Mouse (Mus musculus) midbrain, embryonic 13.5 days (tissue): Measurements from ENCODE around the gene Sgca. TPM values are rescaled to one million over a fixed set of nuclear protein-coding genes. Genes with fewer than 3 reads are reported as not detected.

ENCODE experiments used
- ATAC-seq: fragments of 200-750 bp; cut with Nextera tagmentation; 2 replicates; pipeline ENCODE4 v1.8.0; 2017; ENCODE audit warnings: mild to moderate bottlenecking, moderate TSS enrichment, moderate library complexity
- H3K27ac ChIP-seq: fragments of 300-500 bp; sonication (generic); 2 replicates; pipeline ENCODE4 v1.5.1; 2015; ENCODE audit warnings: inconsistent platforms, mild to moderate bottlenecking, moderate library complexity
- H3K27me3 ChIP-seq: fragments of 300-500 bp; sonication (generic); 2 replicates; pipeline ENCODE4 v1.6.1; 2015; ENCODE audit warnings: mild to moderate bottlenecking, inconsistent platforms
- H3K36me3 ChIP-seq: fragments of 300-500 bp; sonication (generic); 2 replicates; pipeline ENCODE4 v1.6.1; 2015; ENCODE audit warnings: mild to moderate bottlenecking, inconsistent platforms
- H3K4me1 ChIP-seq: fragments of 300-500 bp; sonication (generic); replicated peaks from 2 replicates; pipeline ENCODE4 v1.6.1; 2015; ENCODE audit warnings: inconsistent platforms
- H3K4me2 ChIP-seq: fragments of 300-500 bp; sonication (generic); replicated peaks from 2 replicates; pipeline ENCODE4 v1.6.1; 2015; ENCODE audit warnings: moderate library complexity, mild to moderate bottlenecking, inconsistent platforms
- H3K4me3 ChIP-seq: fragments of 300-500 bp; sonication (generic); replicated peaks from 2 replicates; pipeline ENCODE4 v1.5.1; 2015; ENCODE audit warnings: mild to moderate bottlenecking, inconsistent platforms
- H3K9ac ChIP-seq: fragments of 300-500 bp; sonication (generic); replicated peaks from 2 replicates; pipeline ENCODE4 v1.6.1; 2015; ENCODE audit warnings: mild to moderate bottlenecking, inconsistent platforms
- H3K9me3 ChIP-seq: fragments of 300-500 bp; sonication (generic); 2 replicates; pipeline ENCODE4 v1.6.1; 2016; ENCODE audit warnings: mild to moderate bottlenecking, inconsistent platforms
- WGBS: fragments of 180-500 bp; shearing (Covaris S2); methylation state at CpG from one replicate; pipeline ENCODE4 v1.1.7; 2015; 5-methylcytosine and 5-hydroxymethylcytosine counted together
- polyA plus RNA-seq: library from polyadenylated mRNA; unstranded; fragments of >200 nt; fragmentation: Nextera tagmentation; extraction: Ambion mirVana; gene quantifications from 2 replicates; pipeline ENCODE4 v1.2.1, GENCODE M21; 2015

Gene Sgca
- polyA plus RNA-seq, 1 experiment from 2014 or later, result 0.17 TPM

- H3K27me3 ChIP-seq, result no peaks in the 10 kb centered on the region
- peak within 1 kb of the TSS; percentile 99 for H3K4me2 ChIP-seq
- peaks cover 62% of the 10 kb centered on the region for H3K4me1 ChIP-seq
- WGBS, result 0% methylated on average over 52 of the region's 69 CpGs
- peak; percentile 86 for ATAC-seq
- H3K4me3 ChIP-seq, result peak within 1 kb of the TSS; percentile 87
- H3K9ac ChIP-seq, result peak within 1 kb of the TSS; percentile 98
- no peaks in the 10 kb centered on the region for H3K9me3 ChIP-seq
- H3K36me3 ChIP-seq, result peaks cover 14% of the 10 kb centered on the region; the same call in 1 of the 2 replicates
- peak within 1 kb of the TSS; percentile 95 for H3K27ac ChIP-seq
Measured at GRCm38 (mm10) chr11:94990749-94991577, 14.8 kb upstream of the Sgca start, which contains the start of gene Ppp1r9b. Gene Ppp1r9b, plus strand, starts transcription at chr11:94991035.

GRCm38 (mm10) chr11:94990102-94990748 is 14.1 kb upstream of the Sgca start:
- Histone ChIP-seq H3K4me3 (peak overlapping the region; percentile 87), H3K9me3 (no peaks in the 10 kb centered on the region), H3K9ac (peak overlapping the region; percentile 98), H3K36me3 (0 out of 2 replicates have a peak, but pooled peaks cover 7% of the 10 kb centered on the region), H3K4me1 (peaks cover 55% of the 10 kb centered on the region), H3K27ac (peak overlapping the region; percentile 95), H3K4me2 (peak overlapping the region; percentile 99), H3K27me3 (no peaks in the 10 kb centered on the region)
- WGBS, result 41% methylated on average over 6 of the region's 6 CpGs
- no peak for ATAC-seq

GRCm38 (mm10) chr11:94989562-94990017 is 13.5 kb upstream of the Sgca start:
- no peaks in the 10 kb centered on the region for H3K27me3 ChIP-seq
- peaks cover 48% of the 10 kb centered on the region for H3K4me1 ChIP-seq
- peak overlapping the region; percentile 87 for H3K4me3 ChIP-seq
- no peaks in the 10 kb centered on the region for H3K9me3 ChIP-seq
- peak; percentile 66 for ATAC-seq
- H3K4me2 ChIP-seq, result peak overlapping the region; percentile 99
- 0 out of 2 replicates have a peak, but pooled peaks cover 2% of the 10 kb centered on the region for H3K36me3 ChIP-seq
- WGBS, result under 1% methylated on average over 12 of the region's 12 CpGs
- H3K9ac ChIP-seq, result peak overlapping the region; percentile 72
- peak overlapping the region; percentile 95 for H3K27ac ChIP-seq

GRCm38 (mm10) chr11:94988780-94989561 is 12.8 kb upstream of the Sgca start:
- ATAC-seq, result no peak
- H3K27me3 ChIP-seq, result no peaks in the 10 kb centered on the region
- no peaks in the 10 kb centered on the region for H3K9me3 ChIP-seq
- peaks cover 42% of the 10 kb centered on the region for H3K4me1 ChIP-seq
- no peaks in the 10 kb centered on the region for H3K36me3 ChIP-seq
- peak overlapping the region; percentile 87 for H3K4me3 ChIP-seq
- H3K27ac ChIP-seq, result peak overlapping the region; percentile 95
- 21% methylated on average over 10 of the region's 10 CpGs for WGBS
- peak overlapping the region; percentile 72 for H3K9ac ChIP-seq
- H3K4me2 ChIP-seq, result peak overlapping the region; percentile 99

- no peak overlapping the region for H3K9ac ChIP-seq
- ATAC-seq, result no peak
- no peak overlapping the region for H3K4me2 ChIP-seq
- 77% methylated on average over 8 of the region's 8 CpGs for WGBS
- H3K4me3 ChIP-seq, result no peak overlapping the region
- H3K27me3 ChIP-seq, result no peaks in the 10 kb centered on the region
- no peaks in the 10 kb centered on the region for H3K9me3 ChIP-seq
- peaks cover 31% of the 10 kb centered on the region for H3K4me1 ChIP-seq
- no peaks in the 10 kb centered on the region for H3K36me3 ChIP-seq
- no peak overlapping the region for H3K27ac ChIP-seq
Measured at GRCm38 (mm10) chr11:94987851-94988250, 11.7 kb upstream of the Sgca start.

GRCm38 (mm10) chr11:94987341-94987740 is 11.2 kb upstream of the Sgca start:
- Histone ChIP-seq H3K9me3 (no peaks in the 10 kb centered on the region), H3K4me1 (peaks cover 26% of the 10 kb centered on the region), H3K36me3 (no peaks in the 10 kb centered on the region), H3K27ac (no peak overlapping the region), H3K27me3 (no peaks in the 10 kb centered on the region), H3K4me3 (no peak overlapping the region), H3K9ac (no peak overlapping the region), H3K4me2 (no peak overlapping the region)
- WGBS, result 44% methylated on average over 6 of the region's 6 CpGs
- ATAC-seq, result no peak

GRCm38 (mm10) chr11:94986435-94986834 is 10.3 kb upstream of the Sgca start:
- H3K27me3 ChIP-seq, result no peaks in the 10 kb centered on the region
- no peak overlapping the region for H3K4me3 ChIP-seq
- ATAC-seq, result no peak
- H3K4me2 ChIP-seq, result no peak overlapping the region
- 73% methylated on average over 2 of the region's 2 CpGs for WGBS
- no peaks in the 10 kb centered on the region for H3K9me3 ChIP-seq
- no peak overlapping the region for H3K27ac ChIP-seq
- no peaks in the 10 kb centered on the region for H3K36me3 ChIP-seq
- H3K9ac ChIP-seq, result no peak overlapping the region
- H3K4me1 ChIP-seq, result peaks cover 21% of the 10 kb centered on the region

GRCm38 (mm10) chr11:94985822-94986221 is 9.7 kb upstream of the Sgca start:
- Histone ChIP-seq H3K27ac (no peak overlapping the region), H3K4me1 (peaks cover 21% of the 10 kb centered on the region), H3K4me3 (no peak overlapping the region), H3K36me3 (no peaks in the 10 kb centered on the region), H3K9me3 (no peaks in the 10 kb centered on the region), H3K27me3 (no peaks in the 10 kb centered on the region), H3K9ac (no peak overlapping the region), H3K4me2 (no peak overlapping the region)
- ATAC-seq, result no peak
- 77% methylated on average over 5 of the region's 5 CpGs for WGBS

GRCm38 (mm10) chr11:94985140-94985539 is 9.0 kb upstream of the Sgca start:
- H3K27ac ChIP-seq, result no peak overlapping the region
- 49% methylated on average over 1 of the region's 1 CpGs for WGBS
- no peak for ATAC-seq
- no peaks in the 10 kb centered on the region for H3K27me3 ChIP-seq
- H3K36me3 ChIP-seq, result no peaks in the 10 kb centered on the region
- no peak overlapping the region for H3K9ac ChIP-seq
- H3K9me3 ChIP-seq, result no peaks in the 10 kb centered on the region
- no peak overlapping the region for H3K4me3 ChIP-seq
- peaks cover 15% of the 10 kb centered on the region for H3K4me1 ChIP-seq
- no peak overlapping the region for H3K4me2 ChIP-seq

- peak overlapping the region; percentile 23 for H3K4me3 ChIP-seq
- H3K9ac ChIP-seq, result no peak overlapping the region; the same call in 1 of the 2 replicates
- H3K27ac ChIP-seq, result 0 out of 2 replicates have a peak overlapping the region, but pooled peaks have one; percentile 44
- H3K4me1 ChIP-seq, result peaks cover 13% of the 10 kb centered on the region
- H3K4me2 ChIP-seq, result peak overlapping the region; percentile 44
- H3K9me3 ChIP-seq, result no peaks in the 10 kb centered on the region
- H3K36me3 ChIP-seq, result no peaks in the 10 kb centered on the region
- WGBS, result 81% methylated on average over 11 of the region's 11 CpGs
- H3K27me3 ChIP-seq, result no peaks in the 10 kb centered on the region
- ATAC-seq, result peak; percentile 41
Measured at GRCm38 (mm10) chr11:94979462-94980179, 3.5 kb upstream of the Sgca start.

- Histone ChIP-seq H3K36me3 (no peaks in the 10 kb centered on the region), H3K9ac (peak overlapping the region; percentile 53), H3K27ac (peak overlapping the region; percentile 88), H3K27me3 (no peaks in the 10 kb centered on the region), H3K4me3 (peak overlapping the region; percentile 23), H3K4me1 (peaks cover 13% of the 10 kb centered on the region), H3K9me3 (no peaks in the 10 kb centered on the region), H3K4me2 (peak overlapping the region; percentile 44)
- under 1% methylated on average over 20 of the region's 20 CpGs for WGBS
- ATAC-seq, result peak; percentile 97
Measured at GRCm38 (mm10) chr11:94978947-94979346, 2.8 kb upstream of the Sgca start.
